ENCODE assay signal across 8 mouse cellular contexts in the genomic region with DNA sequence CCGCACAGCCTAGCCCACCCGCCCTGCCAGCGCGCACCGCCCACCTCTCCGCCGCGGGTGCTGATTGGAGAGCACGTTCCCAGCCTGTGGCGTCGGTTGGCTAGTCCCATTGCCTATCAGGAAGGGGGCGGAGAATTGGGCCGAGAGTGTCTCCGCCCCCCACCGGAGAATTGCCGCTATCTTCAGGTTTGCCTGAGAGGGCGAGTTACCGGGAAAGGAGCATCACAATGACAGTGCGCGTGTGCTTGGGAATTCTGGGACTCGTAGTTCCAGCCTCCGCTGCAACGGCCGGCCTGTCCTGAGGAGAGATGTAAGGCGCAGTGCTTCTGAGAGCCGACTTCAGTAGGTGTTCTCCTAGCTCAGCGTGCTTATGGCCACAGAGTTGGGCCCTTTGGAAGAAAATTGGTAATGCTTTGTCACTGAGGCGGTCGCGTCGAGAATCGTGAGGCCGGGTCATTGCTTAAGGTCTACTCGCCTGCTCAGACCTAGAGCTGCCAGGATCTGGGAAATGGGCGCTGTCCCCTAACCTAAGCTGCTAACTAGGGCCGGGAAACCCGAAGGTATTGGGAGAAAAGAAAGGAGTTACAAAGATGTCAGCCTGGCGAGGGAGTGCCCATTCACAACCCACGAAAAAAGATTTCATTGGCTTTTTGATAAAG. TPM values are rescaled to one million over a fixed set of nuclear protein-coding genes. Genes with fewer than 3 reads are reported as not detected.
DNase-seq lines count a peak whose midpoint lies in the region; ATAC-seq lines count a peak whose summit lies in the region.

A gene (minus strand): TSS at position 181 of the 659 bp plus-strand sequence.

- under 1% methylated on average over 39 of the region's 39 CpGs for WGBS in heart, embryonic 10.5 days
- WGBS in kidney, embryonic 15.5 days = under 1% methylated on average over 39 of the region's 39 CpGs

- peak within 1 kb of the TSS; percentile 79 for H3K4me2 ChIP-seq in kidney, embryonic 15.5 days

- no peaks in the 10 kb centered on the region for H3K27me3 ChIP-seq in heart, embryonic 10.5 days (ENCODE audit: insufficient read depth, poor library complexity, severe bottlenecking)
- no peaks in the 10 kb centered on the region for H3K27me3 ChIP-seq in kidney, embryonic 15.5 days

- H3K4me1 ChIP-seq in heart, embryonic 10.5 days = peaks cover 9% of the 10 kb centered on the region
- peaks cover 8% of the 10 kb centered on the region for H3K4me1 ChIP-seq in kidney, embryonic 15.5 days

- peak within 1 kb of the TSS; percentile 96 for H3K4me3 ChIP-seq in heart, embryonic 10.5 days
- H3K4me3 ChIP-seq in kidney, embryonic 15.5 days (replicated peaks) = peak within 1 kb of the TSS; percentile 87

- ATAC-seq in erythroblast, adult 5-6 weeks (replicated peaks; ENCODE audit: low FRiP score, poor library complexity, severe bottlenecking) = peak; percentile 98
- ATAC-seq in kidney, embryonic 15.5 days (replicated peaks; ENCODE audit: low FRiP score) = peak; percentile 100
- ATAC-seq in monocyte, adult 5-6 weeks (replicated peaks; ENCODE audit: insufficient number of reproducible peaks, low FRiP score, low TSS enrichment, poor library complexity, severe bottlenecking) = peak; percentile 100

- H3K9me3 ChIP-seq in heart, embryonic 10.5 days = no peaks in the 10 kb centered on the region
- H3K9me3 ChIP-seq in kidney, embryonic 15.5 days (replicated peaks) = no peaks in the 10 kb centered on the region

- DNase-seq in B cell, adult 2 months = peak; percentile 94
- peak; percentile 100 for DNase-seq in brain, adult 2 months (ENCODE audit: low read depth, low spot score)
- DNase-seq in heart, embryonic 10.5 days (ENCODE audit: low spot score) = peak; percentile 99
- peak; percentile 98 for DNase-seq in liver
- peak; percentile 97 to 99 for DNase-seq in spleen, postnatal 4 days (ENCODE audit: low spot score in 2 of 2)

- no peaks in the 10 kb centered on the region for H3K36me3 ChIP-seq in heart, embryonic 10.5 days
- no peaks in the 10 kb centered on the region for H3K36me3 ChIP-seq in kidney, embryonic 15.5 days

- H3K9ac ChIP-seq in kidney, embryonic 15.5 days = peak within 1 kb of the TSS; percentile 74

- H3K27ac ChIP-seq in heart, embryonic 10.5 days = peak within 1 kb of the TSS; percentile 89
- peak within 1 kb of the TSS; percentile 60 for H3K27ac ChIP-seq in kidney, embryonic 15.5 days

RNA-seq across cellular contexts. Expression of the gene that starts here (rescaled TPM):
- total RNA-seq in erythroblast, adult 5-6 weeks (2015; ENCODE audit: low replicate concordance) = 1.2 and 3.1 TPM in 2 replicates
- total RNA-seq in erythroblast, adult 5-6 weeks (2017; ENCODE audit: low replicate concordance) = 1.1 and 1.4 TPM in 2 replicates
- polyA plus RNA-seq in heart, embryonic 10.5 days (2016; fragmentation: Nextera tagmentation; extraction: Ambion mirVana) = 3.0 and 3.2 TPM in 2 replicates
- 3.2 and 3.6 TPM in 2 replicates for polyA plus RNA-seq in kidney, embryonic 15.5 days (2015; fragmentation: Nextera tagmentation; extraction: Ambion mirVana)
- 2.9 to 5.5 TPM (median 3.6 TPM) in 3 replicates for total RNA-seq in monocyte, adult 5-6 weeks (2017)

Comparison
In these comparisons a context has a peak if more than half of its experiments do, and no peak if none do; other contexts are left out.
1. Peak in every context shown above with its lines: DNase-seq, ATAC-seq, H3K4me3 ChIP-seq and H3K27ac ChIP-seq.